Mouse (Mus musculus) ZHBTc4 (cell line): ENCODE measurements at regions not wholly inside any gene's neighbourhood (a gene's known extent, or its start where the extent isn't known, plus 50 kb on each side); places are given as distances from the start of the nearest gene placed in this dataset.

Experiments
- DNase-seq: peaks from one replicate; pipeline ENCODE4 v3.0.0-alpha.2; 2011; ENCODE audit warnings: low read depth, low spot score

- no peak for DNase-seq
Observed at GRCm38 (mm10) chr10:56453578-56454069, 76.5 kb downstream of the Gja1 start.

GRCm38 (mm10) chr10:56455867-56456468 lies 78.8 kb downstream of the Gja1 start:
- no peak for DNase-seq

- no peak for DNase-seq
Observed at GRCm38 (mm10) chr10:56468537-56468936, 91.4 kb downstream of the Gja1 start.

- DNase-seq, result no peak
Observed at GRCm38 (mm10) chr10:56468993-56469712, 92.0 kb downstream of the Gja1 start.

- no peak for DNase-seq
Observed at GRCm38 (mm10) chr10:56469895-56470294, 92.8 kb downstream of the Gja1 start.

- DNase-seq, result no peak
Observed at GRCm38 (mm10) chr10:56474951-56475350, 97.8 kb downstream of the Gja1 start.

- no peak for DNase-seq
Observed at GRCm38 (mm10) chr10:56482156-56482716, 105.1 kb downstream of the Gja1 start.

- no peak for DNase-seq
Observed at GRCm38 (mm10) chr10:56484931-56485330, 107.8 kb downstream of the Gja1 start.

GRCm38 (mm10) chr10:56485746-56486145 lies 108.6 kb downstream of the Gja1 start:
- no peak for DNase-seq

- DNase-seq, result peak; percentile 70
Observed at GRCm38 (mm10) chr10:56486584-56486983, 109.5 kb downstream of the Gja1 start.

GRCm38 (mm10) chr10:56493461-56493860 lies 116.3 kb downstream of the Gja1 start:
- no peak for DNase-seq

GRCm38 (mm10) chr10:56495352-56495751 lies 118.2 kb downstream of the Gja1 start:
- no peak for DNase-seq

- no peak for DNase-seq
Observed at GRCm38 (mm10) chr10:56519041-56519440, 141.9 kb downstream of the Gja1 start.

- no peak for DNase-seq
Observed at GRCm38 (mm10) chr10:56525791-56526190, 148.7 kb downstream of the Gja1 start.

- DNase-seq, result no peak
Observed at GRCm38 (mm10) chr10:56537091-56537490, 160.0 kb downstream of the Gja1 start.

- no peak for DNase-seq
Observed at GRCm38 (mm10) chr10:56539827-56540511, 162.8 kb downstream of the Gja1 start.

GRCm38 (mm10) chr10:56542106-56542505 lies 165.0 kb downstream of the Gja1 start:
- no peak for DNase-seq

GRCm38 (mm10) chr10:56545989-56546388 lies 168.9 kb downstream of the Gja1 start:
- DNase-seq, result no peak

GRCm38 (mm10) chr10:56546824-56547223 lies 169.7 kb downstream of the Gja1 start:
- DNase-seq, result no peak

- no peak for DNase-seq
Observed at GRCm38 (mm10) chr10:56547825-56548224, 170.7 kb downstream of the Gja1 start.

GRCm38 (mm10) chr10:56566836-56567442 lies 189.8 kb downstream of the Gja1 start:
- DNase-seq, result no peak

- no peak for DNase-seq
Observed at GRCm38 (mm10) chr10:56582065-56582464, 204.9 kb downstream of the Gja1 start.
